10 mouse cellular contexts compared by ENCODE assay signal in genomic region chr8:118611551-118611950, GRCm38 (mm10).
DNase-seq lines count a peak whose midpoint lies in the region; ATAC-seq and TF ChIP-seq lines count a peak whose summit lies in the region.
"Had no signal": no experiment of that assay in that cellular context is flagged by ENCODE, and none has a peak within 500 bp of the region (broad histone marks: within the 10 kb centered on the region; RNA-seq: fewer than 3 reads in every experiment).

No protein-coding gene starts in this region.

- H3K4me1 ChIP-seq in forebrain, embryonic 15.5 days = peaks cover 3% of the 10 kb centered on the region
- H3K4me1 ChIP-seq in forebrain, embryonic 12.5 days = no peaks in the 10 kb centered on the region
- no peaks in the 10 kb centered on the region; the same call in 1 of the 2 replicates for H3K4me1 ChIP-seq in forebrain, postnatal 0 days (ENCODE audit: insufficient read depth)
- H3K4me1 ChIP-seq in embryonic facial prominence, embryonic 10.5 days = no peaks in the 10 kb centered on the region

- H3K4me3 ChIP-seq in forebrain, embryonic 15.5 days = no peak overlapping the region
- H3K4me3 ChIP-seq in forebrain, embryonic 12.5 days (replicated peaks) = no peak overlapping the region
- no peak overlapping the region for H3K4me3 ChIP-seq in forebrain, postnatal 0 days (ENCODE audit: low read depth, low read length)
- H3K4me3 ChIP-seq in embryonic facial prominence, embryonic 10.5 days = no peak overlapping the region

- H3K4me2 ChIP-seq in forebrain, embryonic 15.5 days (replicated peaks) = no peak overlapping the region
- no peak overlapping the region for H3K4me2 ChIP-seq in forebrain, embryonic 12.5 days
- H3K4me2 ChIP-seq in forebrain, postnatal 0 days (ENCODE audit: low read depth) = no peak overlapping the region

- peak overlapping the region; percentile 65 for H3K27ac ChIP-seq in forebrain, embryonic 15.5 days (replicated peaks)
- H3K27ac ChIP-seq in forebrain, embryonic 12.5 days = no peak overlapping the region
- H3K27ac ChIP-seq in forebrain, postnatal 0 days (ENCODE audit: low read depth, low read length) = no peak overlapping the region
- H3K27ac ChIP-seq in embryonic facial prominence, embryonic 10.5 days (replicated peaks) = no peak overlapping the region

- no peaks in the 10 kb centered on the region for H3K27me3 ChIP-seq in forebrain, embryonic 15.5 days
- H3K27me3 ChIP-seq in forebrain, embryonic 12.5 days = no peaks in the 10 kb centered on the region
- H3K27me3 ChIP-seq in forebrain, postnatal 0 days (ENCODE audit: insufficient read depth, low read length) = no peaks in the 10 kb centered on the region
- no peaks in the 10 kb centered on the region for H3K27me3 ChIP-seq in embryonic facial prominence, embryonic 10.5 days (replicated peaks; ENCODE audit: low read depth, poor library complexity, severe bottlenecking)

- H3K9me3 ChIP-seq in forebrain, embryonic 15.5 days = no peaks in the 10 kb centered on the region
- H3K9me3 ChIP-seq in forebrain, embryonic 12.5 days = no peaks in the 10 kb centered on the region
- H3K9me3 ChIP-seq in forebrain, postnatal 0 days (ENCODE audit: low read length) = no peaks in the 10 kb centered on the region
- H3K9me3 ChIP-seq in embryonic facial prominence, embryonic 10.5 days = no peaks in the 10 kb centered on the region

- TF ChIP-seq CTCF in forebrain, postnatal 0 days (IDR thresholded peaks at IDR 0.05; ENCODE audit: low read depth) = no peak

- H3K36me3 ChIP-seq in forebrain, embryonic 15.5 days = no peaks in the 10 kb centered on the region
- H3K36me3 ChIP-seq in forebrain, embryonic 12.5 days (replicated peaks) = no peaks in the 10 kb centered on the region
- no peaks in the 10 kb centered on the region for H3K36me3 ChIP-seq in forebrain, postnatal 0 days (ENCODE audit: insufficient read depth)
- H3K36me3 ChIP-seq in embryonic facial prominence, embryonic 10.5 days (replicated peaks) = no peaks in the 10 kb centered on the region

- WGBS in forebrain, embryonic 15.5 days = 44% methylated on average over 10 of the region's 10 CpGs
- 71% methylated on average over 10 of the region's 10 CpGs for WGBS in forebrain, embryonic 12.5 days
- 41% methylated on average over 10 of the region's 10 CpGs for WGBS in forebrain, postnatal 0 days
- 87% methylated on average over 10 of the region's 10 CpGs for WGBS in embryonic facial prominence, embryonic 10.5 days

- ATAC-seq in forebrain, embryonic 15.5 days (replicated peaks) = no peak
- no peak for ATAC-seq in forebrain, embryonic 12.5 days (ENCODE audit: low FRiP score)
- ATAC-seq in forebrain, postnatal 0 days = no peak
- ATAC-seq in inflammation-experienced regulatory T-cells, adult 6 months = no peak

- peak; percentile 84 for DNase-seq in forebrain, postnatal 0 days
- DNase-seq in layer of hippocampus, postnatal 25 days (ENCODE audit: extremely low spot score in 1 of 2, low spot score in 1 of 2) = peak; percentile 39 to 61
- peak; percentile 73 for DNase-seq in telencephalon, adult 2 months (ENCODE audit: low read depth, low spot score)
- no peak for DNase-seq in kidney, adult 8-10 months
- DNase-seq in embryonic facial prominence, embryonic 10.5 days (ENCODE audit: low spot score) = no peak
- DNase-seq: gastrocnemius, postnatal 14 days; kidney, adult 11 months had no signal

- no peak overlapping the region for H3K9ac ChIP-seq in forebrain, embryonic 15.5 days (replicated peaks)
- no peak overlapping the region for H3K9ac ChIP-seq in forebrain, embryonic 12.5 days
- no peak overlapping the region for H3K9ac ChIP-seq in forebrain, postnatal 0 days

Comparison
In these comparisons a context has a peak if more than half of its experiments do, and no peak if none do; other contexts are left out.
1. DNase-seq: peak in forebrain, postnatal 0 days (single experiment), layer of hippocampus, postnatal 25 days (2 of 2) and telencephalon, adult 2 months (single experiment); none in kidney, adult 8-10 months (0 of 2) and embryonic facial prominence, embryonic 10.5 days (single experiment).